Mouse (Mus musculus) forebrain, embryonic 10.5 days (tissue): Measurements from ENCODE around the gene Pla1a. TPM values are rescaled to one million over a fixed set of nuclear protein-coding genes. Genes with fewer than 3 reads are reported as not detected.
A peak's percentile ranks its signal among the peaks of the same experiment; 100 is the strongest.
"Not testable (repeated sequence)": the region's sequence is repeated elsewhere in the genome, so short reads cannot be mapped to it uniquely, and the experiment has no call there.

Source experiments
- DNase-seq: peaks from one replicate; pipeline ENCODE4 v3.0.0-alpha.2; 2017; ENCODE audit warnings: low spot score; ENCODE audit errors: extremely low spot score
- H3K27ac ChIP-seq: fragments of 300-500 bp; sonication (generic); 2 replicates; pipeline ENCODE4 v1.5.1; 2016; ENCODE audit warnings: mild to moderate bottlenecking
- H3K27me3 ChIP-seq: fragments of 300-500 bp; sonication (generic); 2 replicates; pipeline ENCODE4 v1.6.1; 2016; ENCODE audit warnings: mild to moderate bottlenecking; ENCODE audit not compliant: poor library complexity, severe bottlenecking
- H3K36me3 ChIP-seq: fragments of 300-500 bp; sonication (generic); replicated peaks from 2 replicates; pipeline ENCODE4 v1.6.1; 2016; ENCODE audit warnings: mild to moderate bottlenecking, moderate library complexity
- H3K4me1 ChIP-seq: fragments of 300-500 bp; sonication (generic); 2 replicates; pipeline ENCODE4 v1.6.1; 2016
- H3K4me3 ChIP-seq: fragments of 300-500 bp; sonication (generic); 2 replicates; pipeline ENCODE4 v1.5.1; 2016; ENCODE audit warnings: mild to moderate bottlenecking, moderate library complexity
- H3K9me3 ChIP-seq: fragments of 300-500 bp; sonication (generic); 2 replicates; pipeline ENCODE4 v1.6.1; 2016; ENCODE audit warnings: mild to moderate bottlenecking, moderate library complexity
- WGBS: fragments of 180-500 bp; shearing (Covaris S2); methylation state at CpG from one replicate; pipeline ENCODE4 v1.1.7; 2016; 5-methylcytosine and 5-hydroxymethylcytosine counted together
- polyA plus RNA-seq: library from polyadenylated mRNA; unstranded; fragments of >200 nt; fragmentation: Nextera tagmentation; extraction: Ambion mirVana; gene quantifications from 2 replicates; pipeline ENCODE4 v1.2.1, GENCODE M21; 2016

Gene Pla1a
- polyA plus RNA-seq: not detected in 2 replicates

GRCm38 (mm10) chr16:38432498-38433425 is at the start of gene Pla1a:
TSS of gene Pla1a (minus strand) at chr16:38433145.
- Histone ChIP-seq H3K4me1 (peaks cover 9% of the 10 kb centered on the region), H3K4me3 (no peak within 1 kb of the TSS), H3K27me3 (no peaks in the 10 kb centered on the region), H3K9me3 (no peaks in the 10 kb centered on the region), H3K36me3 (no peaks in the 10 kb centered on the region), H3K27ac (no peak within 1 kb of the TSS)
- DNase-seq: no peak
- 89% methylated on average over 11 of the region's 11 CpGs for WGBS

GRCm38 (mm10) chr16:38481327-38481726 is 48.4 kb upstream of the Pla1a start:
- H3K27ac ChIP-seq: no peak overlapping the region
- no peak for DNase-seq
- 79% methylated on average over 4 of the region's 4 CpGs for WGBS
- H3K4me3 ChIP-seq: no peak overlapping the region
- peaks cover 52% of the 10 kb centered on the region for H3K27me3 ChIP-seq
- H3K9me3 ChIP-seq: no peaks in the 10 kb centered on the region
- no peaks in the 10 kb centered on the region for H3K36me3 ChIP-seq
- peaks cover 21% of the 10 kb centered on the region for H3K4me1 ChIP-seq

- DNase-seq: no peak
- Histone ChIP-seq H3K4me1 (peaks cover 17% of the 10 kb centered on the region), H3K9me3 (no peaks in the 10 kb centered on the region), H3K27me3 (peaks cover 35% of the 10 kb centered on the region), H3K27ac (no peak overlapping the region), H3K4me3 (no peak overlapping the region), H3K36me3 (no peaks in the 10 kb centered on the region)
- WGBS: 93% methylated on average over 3 of the region's 3 CpGs
Observed at GRCm38 (mm10) chr16:38478296-38478695, 45.4 kb upstream of the Pla1a start.

DNA sequence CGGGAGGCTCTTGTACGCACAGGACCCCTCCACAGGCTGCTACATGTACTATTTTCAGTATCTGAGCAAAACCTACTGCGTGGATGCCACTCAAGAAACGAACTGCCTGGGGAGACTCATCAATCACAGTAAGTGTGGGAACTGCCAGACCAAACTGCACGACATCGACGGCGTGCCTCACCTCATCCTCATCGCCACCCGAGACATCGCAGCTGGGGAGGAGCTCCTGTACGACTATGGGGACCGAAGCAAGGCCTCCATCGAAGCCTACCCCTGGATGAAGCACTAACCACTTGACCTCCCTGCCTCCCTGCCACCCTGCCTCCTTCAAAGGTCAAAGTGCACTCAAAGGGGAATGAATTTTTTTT is 44.3 kb upstream of the Pla1a start:
- H3K27ac ChIP-seq, DNase-seq, H3K36me3 ChIP-seq, H3K9me3 ChIP-seq: not testable (repeated sequence)
- Histone ChIP-seq H3K27me3 (peaks cover 24% of the 10 kb centered on the region), H3K4me1 (peaks cover 13% of the 10 kb centered on the region), H3K4me3 (peak overlapping the region; percentile 50)
- 69% methylated on average over 14 of the region's 14 CpGs for WGBS

DNA sequence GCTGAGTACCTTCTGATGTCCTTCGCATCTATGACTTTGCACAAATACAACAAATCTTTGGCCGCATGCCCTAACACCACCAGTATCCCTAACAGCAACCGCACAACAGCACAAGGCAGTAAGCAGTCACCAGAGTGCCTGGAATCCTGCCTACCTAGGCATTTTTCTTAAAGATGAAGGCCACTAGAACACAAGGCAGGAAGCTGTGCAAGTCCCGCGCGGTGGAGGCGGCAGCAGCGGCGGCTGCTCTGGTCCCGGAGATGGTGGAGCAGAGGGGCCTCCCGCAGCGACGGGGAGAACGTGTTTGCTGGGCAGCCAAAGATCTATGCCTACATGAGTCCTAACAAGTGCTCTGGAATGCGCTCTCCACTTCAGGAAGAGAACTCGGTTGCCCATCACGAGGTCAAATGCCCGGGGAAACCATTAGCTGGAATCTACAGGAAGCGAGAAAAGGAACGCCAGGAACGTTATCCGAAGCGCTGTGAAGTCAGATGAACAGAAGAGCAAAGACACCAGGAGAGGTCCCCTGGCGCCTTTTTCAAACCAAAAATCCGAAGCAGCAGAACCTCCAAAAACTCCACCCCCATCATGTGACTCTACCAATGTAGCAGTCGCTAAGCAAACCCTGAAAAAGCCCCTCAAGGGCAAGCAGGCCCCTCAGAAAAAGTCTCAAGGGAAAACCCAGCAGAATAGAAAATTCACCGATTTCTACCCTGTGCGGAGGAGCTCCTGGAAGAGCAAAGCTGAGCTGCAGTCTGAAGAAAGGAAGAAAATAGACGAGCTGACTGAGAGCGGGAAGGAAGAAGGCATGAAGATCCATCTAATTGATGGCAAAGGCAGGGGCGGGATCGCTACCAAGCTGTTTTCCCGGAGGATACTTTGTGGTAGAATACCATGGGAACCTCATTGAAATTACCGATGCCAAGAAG is 43.6 kb upstream of the Pla1a start:
- peaks cover 13% of the 10 kb centered on the region for H3K4me1 ChIP-seq
- H3K27me3 ChIP-seq: peaks cover 18% of the 10 kb centered on the region
- H3K4me3 ChIP-seq: peak overlapping the region; percentile 50
- peak; percentile 53 for DNase-seq
- H3K9me3 ChIP-seq: no peaks in the 10 kb centered on the region
- peak overlapping the region; percentile 80 for H3K27ac ChIP-seq
- 12% methylated on average over 34 of the region's 34 CpGs for WGBS
- no peaks in the 10 kb centered on the region for H3K36me3 ChIP-seq

- Histone ChIP-seq H3K27ac (peak overlapping the region; percentile 80), H3K4me1 (peaks cover 13% of the 10 kb centered on the region), H3K9me3 (no peaks in the 10 kb centered on the region), H3K36me3 (no peaks in the 10 kb centered on the region), H3K27me3 (peaks cover 12% of the 10 kb centered on the region), H3K4me3 (peak overlapping the region; percentile 50; the same call in 1 of the 2 replicates)
- 63% methylated on average over 4 of the region's 4 CpGs for whole genome bisulfite sequencing
- no peak for DNase-seq
Observed at GRCm38 (mm10) chr16:38475681-38476311, 42.9 kb upstream of the Pla1a start.

DNA sequence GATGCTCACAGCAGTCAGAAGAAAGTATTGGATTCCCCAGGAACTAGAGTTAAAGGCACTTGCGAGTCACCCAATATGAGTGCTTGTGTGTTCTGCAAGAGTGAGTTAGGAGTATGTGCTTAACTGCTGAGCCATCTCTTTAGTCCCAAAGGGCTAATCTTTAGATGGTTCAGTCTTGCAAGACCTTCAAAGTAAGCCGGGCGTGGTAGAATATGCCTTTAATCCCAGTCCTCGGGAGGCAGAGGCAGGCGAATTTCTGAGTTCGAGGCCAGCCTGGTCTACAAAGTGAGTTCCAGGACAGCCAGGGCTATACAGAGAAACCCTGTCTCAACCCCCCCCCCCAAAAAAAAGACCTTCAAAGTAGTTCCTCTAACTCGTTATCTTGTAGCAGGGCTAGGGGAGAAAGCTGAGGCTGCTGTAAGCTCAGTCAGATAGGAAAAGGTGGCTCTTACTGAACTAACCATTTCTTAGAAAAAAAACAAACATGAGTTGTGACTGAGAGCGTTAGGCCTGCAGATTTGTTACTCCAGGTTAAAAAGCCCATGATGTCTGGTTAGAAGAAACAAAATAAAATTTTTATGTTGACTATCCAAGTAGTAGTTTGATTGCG is 41.8 kb upstream of the Pla1a start:
- H3K9me3 ChIP-seq: no peaks in the 10 kb centered on the region
- H3K4me3 ChIP-seq: no peak overlapping the region
- DNase-seq: no peak
- peaks cover 10% of the 10 kb centered on the region for H3K27me3 ChIP-seq
- H3K27ac ChIP-seq: no peak overlapping the region
- peaks cover 13% of the 10 kb centered on the region for H3K4me1 ChIP-seq
- WGBS: 90% methylated on average over 9 of the region's 9 CpGs
- H3K36me3 ChIP-seq: no peaks in the 10 kb centered on the region

- Histone ChIP-seq H3K27ac (no peak overlapping the region), H3K4me3 (no peak overlapping the region), H3K4me1 (peaks cover 16% of the 10 kb centered on the region), H3K27me3 (peaks cover 10% of the 10 kb centered on the region), H3K9me3 (no peaks in the 10 kb centered on the region), H3K36me3 (no peaks in the 10 kb centered on the region)
- DNase-seq: no peak
- 90% methylated on average over 5 of the region's 5 CpGs for WGBS
Observed at GRCm38 (mm10) chr16:38473661-38474060, 40.7 kb upstream of the Pla1a start.

DNA sequence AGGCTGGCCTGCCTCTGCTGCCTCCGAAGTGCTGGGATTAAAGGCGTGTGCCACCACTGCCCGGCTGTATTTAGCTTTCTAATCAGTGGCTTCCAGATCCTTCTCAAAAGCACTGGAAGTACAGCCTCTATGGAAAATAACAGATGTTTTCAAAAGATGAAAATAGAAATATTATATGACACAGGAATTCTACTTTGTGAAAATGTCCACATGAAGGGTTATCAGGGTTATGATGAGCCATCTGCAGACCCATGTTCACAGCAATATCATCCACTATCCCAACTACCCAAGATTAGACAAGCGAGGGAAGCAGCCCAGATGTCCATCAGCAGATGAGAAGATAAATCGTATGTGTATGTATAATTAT is 39.5 kb upstream of the Pla1a start:
- Histone ChIP-seq H3K9me3 (no peaks in the 10 kb centered on the region), H3K4me1 (peaks cover 16% of the 10 kb centered on the region), H3K36me3 (no peaks in the 10 kb centered on the region), H3K27me3 (peaks cover 7% of the 10 kb centered on the region; the same call in 1 of the 2 replicates), H3K4me3 (no peak overlapping the region), H3K27ac (no peak overlapping the region)
- 89% methylated on average over 5 of the region's 5 CpGs for WGBS
- no peak for DNase-seq

DNA sequence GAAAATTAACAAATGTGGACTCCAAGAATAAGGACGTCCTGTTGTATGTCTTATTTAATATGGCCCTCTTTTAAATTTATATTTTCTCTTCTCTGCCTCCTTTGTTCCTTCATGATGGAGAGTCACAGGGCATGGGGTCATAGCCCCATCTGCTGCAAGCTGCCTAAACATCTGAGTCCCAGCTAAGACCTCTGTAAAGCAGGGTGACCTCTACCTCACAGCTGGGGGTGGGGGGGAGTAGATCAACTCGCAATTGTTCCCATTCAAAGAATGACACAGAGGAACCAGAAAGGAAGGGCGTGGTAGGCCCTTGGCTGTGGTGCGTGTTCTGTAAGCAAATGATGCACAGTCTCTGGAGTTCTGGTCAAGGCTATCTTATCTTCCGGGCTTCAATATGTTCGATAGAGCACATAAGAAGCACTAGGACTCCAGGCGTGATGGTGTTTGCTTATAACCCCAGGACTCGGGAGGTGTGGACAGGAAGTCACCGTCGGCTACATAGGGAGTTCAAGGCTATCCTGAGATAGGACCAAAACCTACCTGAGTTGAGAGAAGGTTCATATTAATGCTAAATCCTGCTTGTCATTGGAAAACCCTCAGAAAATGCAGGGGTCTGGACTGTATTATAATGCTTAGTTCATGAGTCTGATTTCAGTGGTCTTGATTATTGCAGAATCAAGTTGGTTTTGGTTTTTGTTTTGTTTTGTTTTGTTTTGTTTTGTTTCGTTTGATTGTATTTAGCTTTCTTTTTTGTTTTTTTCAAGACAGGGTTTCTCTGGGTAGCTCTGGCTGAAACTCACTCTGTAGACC is 39.0 kb upstream of the Pla1a start:
- Histone ChIP-seq H3K4me1 (peaks cover 12% of the 10 kb centered on the region), H3K4me3 (no peak overlapping the region), H3K9me3 (no peaks in the 10 kb centered on the region), H3K27ac (no peak overlapping the region), H3K27me3 (peaks cover 1% of the 10 kb centered on the region; the same call in 1 of the 2 replicates), H3K36me3 (no peaks in the 10 kb centered on the region)
- WGBS: 83% methylated on average over 11 of the region's 11 CpGs
- no peak for DNase-seq

DNA sequence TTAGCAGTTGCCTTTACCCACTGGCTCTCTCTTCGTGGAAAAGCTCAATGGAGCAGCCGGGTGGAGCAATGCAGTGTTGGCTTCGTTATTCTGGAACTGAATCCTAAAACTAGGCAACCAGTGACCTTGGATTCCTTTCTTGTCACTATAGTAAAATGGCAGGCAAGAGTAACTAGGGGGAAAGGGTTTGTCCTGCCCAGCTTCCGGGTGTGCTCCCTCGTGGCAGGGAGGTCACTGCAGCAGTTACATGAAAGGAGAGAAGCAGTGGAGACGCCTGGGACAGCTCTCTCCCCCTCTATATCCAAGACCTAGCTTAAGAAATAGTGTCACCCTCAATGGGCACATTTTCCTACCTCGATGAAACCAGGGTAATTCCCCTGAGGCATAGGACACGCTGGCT is 36.5 kb upstream of the Pla1a start:
- no peaks in the 10 kb centered on the region for H3K9me3 ChIP-seq
- 0 out of 2 replicates have a peak, but pooled peaks cover 4% of the 10 kb centered on the region for H3K4me1 ChIP-seq
- no peak overlapping the region for H3K4me3 ChIP-seq
- no peaks in the 10 kb centered on the region for H3K27me3 ChIP-seq
- no peaks in the 10 kb centered on the region for H3K36me3 ChIP-seq
- 80% methylated on average over 8 of the region's 8 CpGs for WGBS
- H3K27ac ChIP-seq: no peak overlapping the region
- DNase-seq: no peak
